Mouse (Mus musculus) heart, embryonic 12.5 days (tissue): ENCODE measurements around the gene Phc2. TPM values are rescaled to one million over a fixed set of nuclear protein-coding genes. Genes with fewer than 3 reads are reported as not detected.

ENCODE experiments used
- ATAC-seq: fragments of 200-750 bp; cut with Nextera tagmentation; 2 replicates; pipeline ENCODE4 v1.8.0; 2017; ENCODE audit warnings: moderate TSS enrichment, moderate library complexity; ENCODE audit not compliant: insufficient number of reproducible peaks, low FRiP score
- H3K27ac ChIP-seq: fragments of 300-500 bp; sonication (generic); 2 replicates; pipeline ENCODE4 v1.5.1; 2016; ENCODE audit warnings: mild to moderate bottlenecking, moderate library complexity; ENCODE audit not compliant: poor library complexity, severe bottlenecking
- H3K27me3 ChIP-seq: fragments of 300-500 bp; sonication (generic); replicated peaks from 2 replicates; pipeline ENCODE4 v1.6.1; 2016; ENCODE audit warnings: mild to moderate bottlenecking, moderate library complexity
- H3K36me3 ChIP-seq: fragments of 300-500 bp; sonication (generic); 2 replicates; pipeline ENCODE4 v1.6.1; 2016; ENCODE audit warnings: mild to moderate bottlenecking, moderate library complexity
- H3K4me1 ChIP-seq: fragments of 300-500 bp; sonication (generic); replicated peaks from 2 replicates; pipeline ENCODE4 v1.6.1; 2016; ENCODE audit warnings: mild to moderate bottlenecking
- H3K4me2 ChIP-seq: fragments of 300-500 bp; sonication (generic); 2 replicates; pipeline ENCODE4 v1.6.1; 2016; ENCODE audit warnings: mild to moderate bottlenecking, moderate library complexity
- H3K4me3 ChIP-seq: fragments of 300-500 bp; sonication (generic); 2 replicates; pipeline ENCODE4 v1.5.1; 2016; ENCODE audit warnings: mild to moderate bottlenecking
- H3K9ac ChIP-seq: fragments of 300-500 bp; sonication (generic); 2 replicates; pipeline ENCODE4 v1.6.1; 2016; ENCODE audit warnings: mild to moderate bottlenecking, moderate library complexity
- H3K9me3 ChIP-seq: fragments of 300-500 bp; sonication (generic); replicated peaks from 2 replicates; pipeline ENCODE4 v1.6.1; 2016; ENCODE audit warnings: mild to moderate bottlenecking, moderate library complexity
- WGBS: fragments of 180-500 bp; shearing (Covaris S2); methylation state at CpG from one replicate; pipeline ENCODE4 v1.1.7; 2016; 5-methylcytosine and 5-hydroxymethylcytosine counted together
- polyA plus RNA-seq: library from polyadenylated mRNA; unstranded; fragments of >200 nt; fragmentation: Nextera tagmentation; extraction: Ambion mirVana; gene quantifications from 2 replicates; pipeline ENCODE4 v1.2.1, GENCODE M21; 2016

Phc2 gene
- polyA plus RNA-seq, 1 experiment from 2014 or later, result 58.5 TPM

DNA sequence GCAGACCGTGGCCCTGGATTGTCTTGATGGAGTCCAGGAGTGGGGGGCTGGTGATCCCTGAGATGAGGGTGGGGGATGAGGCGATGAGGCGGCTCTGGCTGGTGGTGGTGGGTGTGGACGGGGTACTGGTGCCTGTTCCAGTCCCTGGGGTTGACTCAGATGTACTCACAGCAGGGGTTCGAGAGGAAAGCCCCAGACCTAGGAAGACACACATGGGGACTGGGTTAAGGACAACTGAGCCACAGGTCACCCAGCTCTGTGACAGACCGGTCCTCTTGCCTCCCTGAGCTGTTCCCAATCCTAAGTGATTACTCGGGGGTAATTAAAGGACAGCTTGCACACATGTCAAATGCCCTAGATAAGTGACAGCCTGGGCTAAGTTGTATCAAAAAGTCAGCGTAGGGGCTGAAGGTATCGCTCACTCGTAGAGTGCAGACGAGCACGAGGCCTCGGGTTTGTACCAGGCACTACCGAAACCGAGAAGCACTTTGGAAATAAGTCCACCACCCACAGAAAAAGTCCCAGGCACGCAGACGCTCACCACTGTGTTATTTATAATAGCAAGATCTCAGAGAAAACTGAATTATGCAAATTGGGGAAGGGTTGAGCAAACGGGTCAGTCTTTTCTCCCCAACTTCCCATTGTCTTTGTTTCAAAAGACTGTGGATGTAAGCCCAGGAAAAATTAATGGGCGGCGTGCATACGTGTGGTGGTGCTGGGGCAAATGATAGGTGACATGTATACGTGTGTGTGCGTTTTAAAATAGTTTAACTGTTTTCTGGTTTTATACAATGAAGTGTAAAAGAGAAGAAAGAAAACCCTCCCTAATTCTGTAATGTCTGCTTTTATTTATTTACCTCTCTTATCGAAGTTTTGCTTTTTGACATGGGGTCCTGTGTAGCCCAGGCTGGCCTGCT, 132.8 kb downstream of the Phc2 start:
- 90% methylated on average over 24 of the region's 24 CpGs for WGBS
- Histone ChIP-seq H3K4me1 (peaks cover 23% of the 10 kb centered on the region), H3K27me3 (no peaks in the 10 kb centered on the region), H3K27ac (no peak overlapping the region), H3K9ac (no peak overlapping the region), H3K9me3 (no peaks in the 10 kb centered on the region), H3K4me2 (no peak overlapping the region), H3K4me3 (no peak overlapping the region), H3K36me3 (peaks cover 69% of the 10 kb centered on the region)
- ATAC-seq, result no peak

GRCm38 (mm10) chr4:128788108-128788507, 133.6 kb downstream of the Phc2 start:
- no peak overlapping the region for H3K4me3 ChIP-seq
- no peaks in the 10 kb centered on the region for H3K9me3 ChIP-seq
- ATAC-seq, result no peak
- H3K4me1 ChIP-seq, result peaks cover 15% of the 10 kb centered on the region; the same call in 1 of the 2 replicates
- H3K9ac ChIP-seq, result no peak overlapping the region
- H3K36me3 ChIP-seq, result peaks cover 68% of the 10 kb centered on the region
- H3K27ac ChIP-seq, result no peak overlapping the region
- H3K27me3 ChIP-seq, result no peaks in the 10 kb centered on the region
- 95% methylated on average over 4 of the region's 4 CpGs for WGBS
- no peak overlapping the region for H3K4me2 ChIP-seq

DNA sequence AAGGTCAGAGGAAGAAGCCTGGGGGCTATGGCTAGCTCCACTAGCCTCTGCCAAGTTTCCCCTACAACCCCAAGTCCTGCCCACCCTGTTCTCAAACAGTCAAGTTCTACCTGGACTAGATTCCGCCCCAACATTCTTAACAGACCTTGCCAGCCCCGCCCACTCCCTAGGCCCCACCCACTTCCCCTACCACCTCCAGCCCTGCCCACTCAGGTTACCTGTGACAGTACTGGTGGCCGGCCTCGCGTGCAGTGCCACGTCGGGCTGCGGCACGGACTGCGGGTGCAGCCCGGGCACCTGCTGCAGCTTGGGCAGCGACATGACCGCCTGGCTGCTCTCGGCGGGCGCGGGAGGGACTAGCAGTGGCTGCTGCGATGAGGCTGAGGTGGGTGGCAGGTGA, 135.1 kb downstream of the Phc2 start:
- no peaks in the 10 kb centered on the region for H3K9me3 ChIP-seq
- H3K27me3 ChIP-seq, result no peaks in the 10 kb centered on the region
- peaks cover 63% of the 10 kb centered on the region for H3K36me3 ChIP-seq
- no peak overlapping the region for H3K27ac ChIP-seq
- WGBS, result 45% methylated on average over 18 of the region's 18 CpGs
- peaks cover 26% of the 10 kb centered on the region for H3K4me1 ChIP-seq
- H3K4me3 ChIP-seq, result no peak overlapping the region
- no peak overlapping the region for H3K4me2 ChIP-seq
- ATAC-seq, result no peak; the same call in 1 of the 2 replicates
- no peak overlapping the region for H3K9ac ChIP-seq

DNA sequence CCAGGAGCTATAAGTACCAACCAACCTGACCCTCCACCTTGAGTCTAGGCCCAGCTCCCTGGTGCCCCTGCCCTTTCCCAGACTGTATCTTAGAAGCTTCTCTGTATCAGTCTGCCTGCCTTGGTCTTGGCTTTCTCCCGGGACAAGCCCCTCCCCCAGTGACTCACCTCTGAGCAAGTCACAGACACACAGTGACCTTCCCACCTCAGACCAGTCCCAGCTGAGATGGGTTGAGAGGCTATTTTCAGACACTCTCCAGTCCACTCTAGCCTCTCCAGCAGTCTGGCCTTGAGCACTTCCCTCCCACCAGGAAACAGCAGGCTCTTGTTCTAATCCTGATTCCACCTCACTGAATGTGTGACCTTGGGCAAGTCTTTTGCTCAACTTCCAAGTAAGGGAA, 139.2 kb downstream of the Phc2 start:
- 5% methylated on average over 1 of the region's 1 CpGs for WGBS
- Histone ChIP-seq H3K27ac (peak overlapping the region; percentile 74), H3K9ac (no peak overlapping the region), H3K9me3 (no peaks in the 10 kb centered on the region), H3K27me3 (no peaks in the 10 kb centered on the region), H3K4me2 (no peak overlapping the region), H3K4me3 (no peak overlapping the region), H3K4me1 (peaks cover 65% of the 10 kb centered on the region), H3K36me3 (peaks cover 27% of the 10 kb centered on the region; the same call in 1 of the 2 replicates)
- peak; percentile 27; the same call in 1 of the 2 replicates for ATAC-seq

DNA sequence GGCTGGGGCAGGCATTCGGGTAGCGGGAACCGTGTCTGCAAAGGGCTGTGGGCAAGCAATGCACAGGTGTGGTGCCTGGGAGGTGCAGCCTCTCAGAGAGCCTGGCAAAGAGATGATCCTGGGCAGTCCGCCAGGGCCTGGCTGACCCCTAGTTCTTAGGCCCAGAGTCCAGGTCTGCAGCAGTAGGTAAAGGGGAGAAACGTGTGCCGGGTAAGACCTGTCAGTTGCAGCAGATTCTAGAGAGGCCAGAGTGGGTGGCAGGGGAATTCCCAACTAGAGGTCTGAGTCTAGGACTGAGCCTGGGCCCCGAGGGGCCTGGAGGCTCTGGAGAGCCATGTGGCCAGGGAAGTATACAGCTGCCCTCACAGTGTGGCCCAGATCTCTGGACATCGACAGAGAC, 139.7 kb downstream of the Phc2 start:
- ATAC-seq, result no peak
- H3K4me2 ChIP-seq, result no peak overlapping the region
- peaks cover 26% of the 10 kb centered on the region; the same call in 1 of the 2 replicates for H3K36me3 ChIP-seq
- H3K4me3 ChIP-seq, result no peak overlapping the region
- no peaks in the 10 kb centered on the region for H3K27me3 ChIP-seq
- no peaks in the 10 kb centered on the region for H3K9me3 ChIP-seq
- no peak overlapping the region for H3K9ac ChIP-seq
- peaks cover 70% of the 10 kb centered on the region for H3K4me1 ChIP-seq
- WGBS, result 79% methylated on average over 8 of the region's 8 CpGs
- H3K27ac ChIP-seq, result peak overlapping the region; percentile 74

DNA sequence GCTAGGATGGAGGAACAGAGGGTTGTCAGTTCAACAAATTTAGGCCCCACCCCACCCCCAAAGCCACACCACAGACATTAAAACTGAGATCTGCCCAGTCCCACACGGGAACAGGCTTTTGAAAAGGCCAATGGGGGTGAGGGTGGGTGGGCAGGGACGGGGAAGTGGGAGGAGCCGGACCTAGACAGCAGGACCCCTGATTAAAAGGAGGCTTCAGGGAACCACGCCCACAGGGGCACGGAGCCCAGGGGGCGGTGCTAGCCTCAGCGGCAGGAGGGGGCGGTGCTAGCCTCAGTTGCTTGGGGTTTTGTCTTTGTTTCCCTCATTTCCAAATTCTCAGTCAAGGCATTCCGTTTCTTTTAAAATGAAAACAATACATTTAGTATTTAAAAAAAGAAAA, 141.1 kb downstream of the Phc2 start:
- H3K36me3 ChIP-seq, result 0 out of 2 replicates have a peak, but pooled peaks cover 14% of the 10 kb centered on the region
- peak overlapping the region; percentile 29; the same call in 1 of the 2 replicates for H3K4me2 ChIP-seq
- no peaks in the 10 kb centered on the region for H3K9me3 ChIP-seq

GRCm38 (mm10) chr4:128796788-128797187, 142.3 kb downstream of the Phc2 start:
- no peak overlapping the region for H3K27ac ChIP-seq
- no peak for ATAC-seq
- H3K9me3 ChIP-seq, result no peaks in the 10 kb centered on the region
- H3K9ac ChIP-seq, result no peak overlapping the region
- 81% methylated on average over 8 of the region's 8 CpGs for WGBS
- H3K4me3 ChIP-seq, result no peak overlapping the region
- H3K27me3 ChIP-seq, result no peaks in the 10 kb centered on the region
- peaks cover 74% of the 10 kb centered on the region for H3K4me1 ChIP-seq
- H3K36me3 ChIP-seq, result 0 out of 2 replicates have a peak, but pooled peaks cover 14% of the 10 kb centered on the region
- no peak overlapping the region for H3K4me2 ChIP-seq

More for the DNA sequence above, 141.1 kb downstream of the Phc2 start:
- WGBS, result 11% methylated on average over 9 of the region's 9 CpGs
- H3K27me3 ChIP-seq, result no peaks in the 10 kb centered on the region
- H3K4me3 ChIP-seq, result no peak overlapping the region
- H3K9ac ChIP-seq, result no peak overlapping the region
- H3K27ac ChIP-seq, result no peak overlapping the region
- H3K4me1 ChIP-seq, result peaks cover 71% of the 10 kb centered on the region
- ATAC-seq, result peak; percentile 40; the same call in 1 of the 2 replicates

DNA sequence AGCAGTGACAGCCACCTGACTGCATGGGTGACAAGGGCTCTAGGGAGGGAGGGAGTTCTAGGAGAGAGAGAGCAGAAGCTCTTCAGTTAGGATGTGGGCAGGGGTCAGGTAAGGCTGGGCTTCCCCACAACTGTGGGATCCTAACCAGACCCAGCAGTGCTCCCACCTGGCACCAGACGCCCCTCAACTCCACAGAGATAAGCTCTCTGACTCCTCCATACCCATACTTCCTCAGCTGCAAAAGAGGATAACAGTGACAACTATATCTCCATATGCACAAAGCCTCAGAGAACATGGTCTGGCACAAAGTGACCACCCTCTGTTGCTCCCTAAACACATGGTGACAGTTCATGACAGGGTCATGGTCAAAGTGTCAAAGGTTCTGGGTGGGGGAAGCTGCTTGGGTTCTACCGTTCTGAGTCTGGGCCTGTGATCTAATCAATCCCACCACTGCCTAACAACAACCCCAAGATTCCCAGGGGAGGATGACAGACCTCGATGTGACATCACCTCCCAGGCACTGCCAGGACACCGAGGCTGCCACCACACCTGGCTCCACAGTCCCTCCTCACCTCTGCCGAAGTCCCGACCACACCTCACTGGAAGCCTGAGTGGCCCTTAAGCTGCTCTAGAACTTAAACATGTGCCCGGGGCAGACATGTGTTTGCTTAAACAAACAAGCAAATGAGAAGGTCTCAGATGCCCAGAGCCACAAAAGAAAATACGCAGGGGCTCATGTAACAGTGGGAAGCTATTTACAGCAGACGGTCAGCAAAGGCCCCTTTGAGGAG, 147.4 kb downstream of the Phc2 start:
- Histone ChIP-seq H3K27me3 (no peaks in the 10 kb centered on the region), H3K4me3 (no peak overlapping the region), H3K4me1 (peaks cover 70% of the 10 kb centered on the region), H3K4me2 (no peak overlapping the region), H3K27ac (no peak overlapping the region), H3K9me3 (no peaks in the 10 kb centered on the region), H3K36me3 (no peaks in the 10 kb centered on the region), H3K9ac (peak overlapping the region; percentile 23; the same call in 1 of the 2 replicates)
- no peak for ATAC-seq
- 36% methylated on average over 9 of the region's 9 CpGs for WGBS

Other genes with a start within 250 kb of the Phc2 start
- 4.7 TPM in 2 replicates for gene Zscan20, start 44.6 kb upstream of the Phc2 start, polyA plus RNA-seq
- 0.22 and 0.46 TPM in 2 replicates for gene Tlr12, start 36.1 kb upstream of the Phc2 start, polyA plus RNA-seq
- 0.09 TPM in 2 replicates for gene A3galt2, start 100.7 kb downstream of the Phc2 start, polyA plus RNA-seq
- 21.3 and 21.8 TPM in 2 replicates for gene Zfp362, start 151.3 kb downstream of the Phc2 start, polyA plus RNA-seq
- 5.0 and 6.1 TPM in 2 replicates for gene Trim62, start 228.9 kb downstream of the Phc2 start, polyA plus RNA-seq